Mouse (Mus musculus): ENCODE results near the gene Adgrg1.

DNA sequence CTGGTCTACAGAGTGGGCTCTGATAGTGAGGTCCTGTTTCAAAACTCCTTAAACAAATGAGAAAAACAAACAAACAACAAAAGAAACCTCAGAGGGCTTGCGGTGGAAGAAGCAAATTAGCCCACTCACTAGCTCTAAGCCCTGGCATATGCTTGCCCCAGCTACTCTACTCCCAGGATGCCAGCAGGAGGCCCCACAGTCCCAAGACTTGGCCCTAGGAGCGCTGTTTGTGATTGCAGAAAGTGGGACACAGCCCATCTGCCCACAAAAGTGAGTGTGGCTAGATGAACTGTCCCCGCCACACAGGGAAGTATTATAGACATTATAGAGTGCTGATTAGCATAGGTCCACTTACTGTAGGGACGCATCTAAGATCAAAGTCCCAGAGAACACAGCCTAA lies 26.1 kb upstream of the Adgrg1 start:
- TF ChIP-seq CTCF (IDR thresholded peaks at IDR 0.05) (no peak), EP300 (IDR thresholded peaks at IDR 0.05) (no peak)

Data from lung, postnatal 0 days (tissue).